Mouse (Mus musculus): ENCODE measurements around the gene Fmr1. TPM values are rescaled to one million over a fixed set of nuclear protein-coding genes. Genes with fewer than 3 reads are reported as not detected.
"Not testable (repeated sequence)": the region's sequence is repeated elsewhere in the genome, so short reads cannot be mapped to it uniquely, and the experiment has no call there.

Fmr1 gene
- polyA plus RNA-seq (2015; fragmentation: Nextera tagmentation; extraction: Ambion mirVana) = 48.5 and 59.3 TPM in 2 replicates

DNA sequence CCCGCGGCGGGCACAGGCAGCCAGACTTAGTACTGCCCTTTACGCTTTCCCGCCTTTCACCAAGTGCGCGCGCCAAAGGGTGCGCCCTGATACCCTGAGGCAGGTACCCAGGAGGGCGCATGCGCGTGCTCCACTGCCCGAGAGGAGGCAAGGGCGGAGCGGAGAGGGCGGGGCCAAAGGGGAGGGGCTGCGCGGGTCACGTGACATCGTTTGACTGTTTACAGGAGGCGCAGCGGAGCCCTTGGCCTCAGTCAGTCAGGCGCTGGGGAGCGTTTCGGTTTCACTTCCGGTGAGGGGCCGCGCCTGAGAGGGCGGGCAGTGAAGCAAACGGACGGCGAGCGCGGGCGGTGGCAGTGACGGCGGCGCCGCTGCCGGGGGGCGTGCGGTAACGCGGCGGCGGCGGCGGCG is at the start of gene Fmr1:
Fmr1 (plus strand) TSS at position 209 of the 408 bp plus-strand sequence.
- WGBS = 16% methylated on average over 46 of the region's 49 CpGs
- peak; percentile 97 for ATAC-seq (ENCODE audit: insufficient number of reproducible peaks, low FRiP score, low TSS enrichment, low read depth)
- no peaks in the 10 kb centered on the region for H3K36me3 ChIP-seq
- no peaks in the 10 kb centered on the region for H3K4me1 ChIP-seq
- peak within 1 kb of the TSS; percentile 91 for H3K27ac ChIP-seq
- H3K9ac ChIP-seq = peak within 1 kb of the TSS; percentile 71
- no peaks in the 10 kb centered on the region for H3K27me3 ChIP-seq
- no peaks in the 10 kb centered on the region for H3K9me3 ChIP-seq
- peak within 1 kb of the TSS; percentile 63 for H3K4me3 ChIP-seq
- peak within 1 kb of the TSS; percentile 49 for H3K4me2 ChIP-seq

DNA sequence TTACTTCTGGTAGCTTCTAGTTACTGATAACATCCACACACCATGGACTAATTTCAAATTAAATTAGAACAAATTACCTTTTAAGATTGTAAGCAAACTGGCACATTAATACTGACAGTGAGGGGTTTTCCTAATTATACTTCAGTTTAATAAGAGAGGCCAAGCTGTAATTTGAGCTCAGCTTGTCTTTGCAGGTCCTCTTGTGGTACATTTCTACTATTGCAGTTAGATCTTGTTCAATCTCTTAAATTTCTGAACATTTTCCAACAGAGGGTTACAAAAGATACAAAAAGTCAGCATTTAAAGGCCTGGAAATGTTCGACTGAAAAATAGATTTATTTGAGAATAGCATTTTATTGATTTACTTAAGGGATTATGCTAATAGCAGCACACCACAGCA is 36.7 kb upstream of the Fmr1 start:
- ATAC-seq (ENCODE audit: insufficient number of reproducible peaks, low FRiP score, low TSS enrichment, low read depth) = no peak
- Histone ChIP-seq H3K4me3 (no peak overlapping the region), H3K27ac (no peak overlapping the region), H3K9ac (no peak overlapping the region), H3K4me2 (no peak overlapping the region), H3K36me3 (no peaks in the 10 kb centered on the region), H3K4me1 (no peaks in the 10 kb centered on the region), H3K27me3 (no peaks in the 10 kb centered on the region), H3K9me3 (no peaks in the 10 kb centered on the region)
- 54% methylated on average over 1 of the region's 1 CpGs for WGBS

DNA sequence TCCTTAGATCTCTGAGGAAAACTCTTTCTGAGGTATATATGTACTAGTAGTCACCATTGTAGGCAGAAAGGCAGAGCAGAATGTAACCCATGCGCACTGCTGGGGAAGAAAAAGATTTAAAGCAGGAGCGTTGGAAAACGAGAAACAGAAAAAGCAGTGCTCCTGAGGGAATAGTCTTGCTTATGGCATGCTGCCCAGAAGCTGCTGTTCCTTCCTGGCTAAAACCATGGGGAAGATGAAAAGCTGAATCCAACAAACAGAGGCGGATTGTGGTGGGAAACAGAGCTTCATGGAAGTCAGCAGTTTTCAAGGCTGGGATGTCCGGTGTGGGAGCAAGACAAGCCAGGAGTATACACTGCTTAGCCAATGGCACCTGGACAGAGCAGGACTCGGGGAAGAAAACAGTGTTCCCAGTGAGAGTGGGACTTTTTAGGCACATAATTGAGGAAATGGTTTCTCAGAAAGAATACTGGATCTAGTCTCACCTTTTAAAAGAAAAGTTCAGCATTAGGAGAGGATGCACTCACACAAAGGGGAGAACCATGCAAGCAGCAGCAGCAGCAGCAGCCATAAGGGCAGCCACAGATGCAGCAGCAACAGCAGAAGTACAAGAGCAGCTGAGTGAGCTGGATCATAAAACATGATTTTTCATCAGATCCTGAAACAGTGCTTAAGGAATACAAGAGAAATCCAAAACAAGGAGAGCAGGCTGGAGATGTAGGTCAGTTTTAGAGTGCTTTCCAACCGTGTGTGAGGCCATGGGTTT is 33.0 kb upstream of the Fmr1 start:
- H3K4me2 ChIP-seq = no peak overlapping the region
- 43% methylated on average over 7 of the region's 7 CpGs for WGBS
- H3K9me3 ChIP-seq = no peaks in the 10 kb centered on the region
- no peaks in the 10 kb centered on the region for H3K4me1 ChIP-seq
- H3K36me3 ChIP-seq = no peaks in the 10 kb centered on the region
- no peaks in the 10 kb centered on the region for H3K27me3 ChIP-seq
- no peak overlapping the region for H3K9ac ChIP-seq
- no peak overlapping the region for H3K4me3 ChIP-seq
- peak overlapping the region; percentile 38 for H3K27ac ChIP-seq
- no peak for ATAC-seq (ENCODE audit: insufficient number of reproducible peaks, low FRiP score, low TSS enrichment, low read depth)

DNA sequence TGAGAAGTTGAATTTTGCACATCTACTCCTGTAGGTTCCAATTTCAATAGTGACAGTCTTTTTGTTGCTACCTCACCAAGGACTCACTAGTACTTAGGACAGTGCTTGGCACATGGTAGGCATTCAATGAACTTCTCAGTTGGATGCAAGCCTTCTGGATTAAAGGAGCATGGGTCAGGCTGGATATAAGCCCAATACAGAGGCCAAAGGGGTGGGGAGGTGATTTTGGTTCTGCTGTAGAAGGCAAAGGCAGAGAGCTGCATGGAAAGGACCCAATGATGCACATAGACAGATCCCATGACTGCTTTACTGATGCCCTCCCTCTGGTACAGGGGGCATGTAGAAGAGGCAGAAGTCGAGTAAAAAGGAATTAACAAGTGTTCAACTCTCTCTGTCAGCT is 833 bp upstream of the Fmr1 start:
- Histone ChIP-seq H3K4me1 (no peaks in the 10 kb centered on the region), H3K36me3 (no peaks in the 10 kb centered on the region), H3K4me2 (peak overlapping the region; percentile 49; the same call in 1 of the 2 replicates), H3K27ac (peak overlapping the region; percentile 80; the same call in 1 of the 2 replicates), H3K4me3 (peak overlapping the region; percentile 63; the same call in 1 of the 2 replicates), H3K27me3 (no peaks in the 10 kb centered on the region), H3K9me3 (no peaks in the 10 kb centered on the region), H3K9ac (no peak overlapping the region)
- no peak for ATAC-seq (ENCODE audit: insufficient number of reproducible peaks, low FRiP score, low TSS enrichment, low read depth)
- 20% methylated on average over 1 of the region's 1 CpGs for WGBS

DNA sequence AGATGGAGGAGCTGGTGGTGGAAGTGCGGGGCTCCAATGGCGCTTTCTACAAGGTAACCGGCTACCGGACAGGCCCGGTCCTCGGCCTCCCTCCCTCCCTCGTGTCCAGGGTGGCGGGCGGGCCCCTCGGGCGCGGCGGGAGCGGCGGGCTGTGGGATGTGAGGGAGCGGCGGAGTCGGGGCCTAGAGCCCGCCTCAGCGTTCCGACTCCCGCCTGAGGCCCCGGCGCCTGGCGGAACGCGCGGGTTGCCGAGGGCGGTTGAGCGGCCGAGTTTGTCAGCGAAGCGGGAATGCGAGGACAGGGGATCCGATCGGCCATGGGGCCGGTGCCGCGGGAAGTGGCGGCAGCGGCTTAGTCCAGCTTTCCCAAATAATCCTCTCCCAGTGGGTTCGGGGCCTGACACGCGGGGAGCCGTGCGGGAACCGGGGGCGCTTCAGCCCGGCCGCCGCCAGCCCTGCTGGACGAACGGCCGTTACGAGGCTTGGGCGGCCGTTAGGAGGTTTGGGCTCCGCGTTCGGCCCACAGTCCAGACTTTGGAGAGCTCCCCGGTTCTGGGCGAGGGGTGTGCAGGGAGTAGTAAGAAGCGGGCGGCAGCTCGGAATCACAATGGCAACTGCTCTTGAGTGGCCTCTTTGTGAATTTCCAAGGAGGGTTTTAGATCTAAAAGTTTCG is 610 bp downstream of the Fmr1 start:
- peak overlapping the region; percentile 71 for H3K9ac ChIP-seq
- H3K27ac ChIP-seq = peak overlapping the region; percentile 91
- ATAC-seq (ENCODE audit: insufficient number of reproducible peaks, low FRiP score, low TSS enrichment, low read depth) = peak; percentile 74
- 24% methylated on average over 54 of the region's 67 CpGs for WGBS
- no peaks in the 10 kb centered on the region for H3K27me3 ChIP-seq
- H3K4me3 ChIP-seq = peak overlapping the region; percentile 63
- no peaks in the 10 kb centered on the region for H3K4me1 ChIP-seq
- H3K9me3 ChIP-seq = no peaks in the 10 kb centered on the region
- H3K36me3 ChIP-seq = no peaks in the 10 kb centered on the region
- H3K4me2 ChIP-seq = peak overlapping the region; percentile 27

DNA sequence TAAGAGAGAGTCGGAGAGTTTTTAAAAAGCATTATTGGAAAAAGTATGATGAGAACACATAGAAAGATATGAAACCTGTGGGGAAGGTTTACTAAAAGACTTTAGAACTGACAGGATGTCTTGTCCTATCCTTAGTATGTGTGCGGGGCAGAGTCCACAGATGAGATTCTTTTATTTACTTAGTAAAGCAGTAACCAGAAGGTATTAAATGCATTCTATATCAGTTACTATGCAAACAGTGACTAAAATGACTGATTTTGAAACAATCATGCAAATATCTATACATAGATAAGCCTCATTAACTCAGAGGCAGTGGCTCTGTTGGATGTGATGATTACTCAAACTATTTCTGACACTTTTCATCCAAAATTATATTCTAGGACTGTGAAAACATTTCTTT is 6.4 kb downstream of the Fmr1 start:
- ATAC-seq (ENCODE audit: insufficient number of reproducible peaks, low FRiP score, low TSS enrichment, low read depth) = no peak
- WGBS = 84% methylated on average over 2 of the region's 2 CpGs
- no peak overlapping the region for H3K4me2 ChIP-seq
- no peaks in the 10 kb centered on the region for H3K27me3 ChIP-seq
- no peaks in the 10 kb centered on the region for H3K4me1 ChIP-seq
- no peak overlapping the region for H3K9ac ChIP-seq
- no peak overlapping the region for H3K27ac ChIP-seq
- no peaks in the 10 kb centered on the region for H3K36me3 ChIP-seq
- H3K9me3 ChIP-seq = no peaks in the 10 kb centered on the region
- no peak overlapping the region for H3K4me3 ChIP-seq

DNA sequence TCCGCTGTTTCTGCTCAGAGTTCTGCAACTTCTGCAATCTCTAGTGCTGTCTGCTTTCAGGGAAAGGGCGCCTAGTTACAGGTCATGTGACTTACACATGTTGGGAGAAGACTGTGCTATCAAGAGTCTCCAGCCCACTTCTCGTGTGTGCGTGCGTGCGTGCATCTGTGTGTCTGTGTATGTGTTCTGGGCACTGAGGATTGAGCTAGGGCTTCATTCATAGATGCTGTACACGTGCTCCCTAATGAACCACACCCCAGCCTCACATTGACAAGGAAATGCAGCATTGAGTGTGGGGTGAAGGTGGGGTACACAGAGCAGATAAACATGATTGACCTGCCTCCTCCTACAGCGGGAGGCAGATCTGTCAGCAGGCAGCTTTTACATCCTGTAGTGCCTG is 13.6 kb downstream of the Fmr1 start:
- H3K9ac ChIP-seq; ATAC-seq (ENCODE audit: insufficient number of reproducible peaks, low FRiP score, low TSS enrichment, low read depth); H3K4me2 ChIP-seq; H3K27me3 ChIP-seq; H3K4me1 ChIP-seq; H3K27ac ChIP-seq; H3K36me3 ChIP-seq; H3K9me3 ChIP-seq; H3K4me3 ChIP-seq: not testable (repeated sequence)
- WGBS = 85% methylated on average over 8 of the region's 8 CpGs

DNA sequence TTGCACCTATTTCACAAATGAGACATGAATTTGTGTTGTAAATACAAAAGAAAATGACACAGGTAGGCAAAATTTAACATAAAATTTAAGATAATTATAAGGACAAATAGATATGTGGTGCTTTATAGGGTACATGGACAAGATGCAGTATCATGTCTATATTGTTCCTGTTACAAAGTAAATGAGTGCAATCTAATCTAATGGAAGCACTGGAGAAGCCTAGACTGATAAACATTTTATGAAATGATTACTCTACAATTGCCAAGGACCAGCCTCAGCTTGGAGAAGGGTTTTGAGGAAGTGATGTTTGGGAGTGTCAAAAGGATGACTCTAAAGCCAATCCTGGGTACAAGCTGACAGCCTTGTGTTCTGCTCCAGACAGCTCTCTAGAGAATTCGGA is 58.6 kb downstream of the Fmr1 start:
- no peaks in the 10 kb centered on the region for H3K27me3 ChIP-seq
- no peak overlapping the region for H3K9ac ChIP-seq
- WGBS = 71% methylated on average over 1 of the region's 1 CpGs
- H3K4me3 ChIP-seq = no peak overlapping the region
- no peak overlapping the region for H3K4me2 ChIP-seq
- no peak for ATAC-seq (ENCODE audit: insufficient number of reproducible peaks, low FRiP score, low TSS enrichment, low read depth)
- no peaks in the 10 kb centered on the region for H3K36me3 ChIP-seq
- no peaks in the 10 kb centered on the region for H3K4me1 ChIP-seq
- no peaks in the 10 kb centered on the region for H3K9me3 ChIP-seq
- no peak overlapping the region for H3K27ac ChIP-seq

DNA sequence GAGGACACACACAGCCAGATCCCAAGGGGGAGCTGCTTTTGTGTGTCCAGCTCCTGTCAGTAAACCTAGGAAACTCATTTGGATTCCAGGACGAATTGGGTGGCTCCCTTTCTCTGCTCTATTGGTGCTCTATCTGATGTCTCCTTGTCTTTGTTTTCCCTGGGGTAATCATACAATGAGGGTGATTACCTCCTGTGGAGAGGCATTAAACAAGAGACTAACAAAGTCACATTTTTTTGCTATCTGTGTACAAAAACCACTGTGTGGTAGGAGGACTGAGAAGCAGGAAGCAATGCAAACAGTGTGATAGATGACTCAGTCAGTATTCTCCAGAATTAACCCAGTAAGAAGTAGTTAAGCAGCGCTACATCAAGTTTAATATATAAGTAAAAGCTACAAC is 61.7 kb downstream of the Fmr1 start:
- Histone ChIP-seq H3K27me3 (no peaks in the 10 kb centered on the region), H3K9me3 (no peaks in the 10 kb centered on the region), H3K27ac (no peak overlapping the region), H3K9ac (no peak overlapping the region), H3K4me2 (no peak overlapping the region), H3K36me3 (no peaks in the 10 kb centered on the region), H3K4me3 (no peak overlapping the region), H3K4me1 (no peaks in the 10 kb centered on the region)
- ATAC-seq (ENCODE audit: insufficient number of reproducible peaks, low FRiP score, low TSS enrichment, low read depth) = no peak
- WGBS = 56% methylated on average over 2 of the region's 2 CpGs

DNA sequence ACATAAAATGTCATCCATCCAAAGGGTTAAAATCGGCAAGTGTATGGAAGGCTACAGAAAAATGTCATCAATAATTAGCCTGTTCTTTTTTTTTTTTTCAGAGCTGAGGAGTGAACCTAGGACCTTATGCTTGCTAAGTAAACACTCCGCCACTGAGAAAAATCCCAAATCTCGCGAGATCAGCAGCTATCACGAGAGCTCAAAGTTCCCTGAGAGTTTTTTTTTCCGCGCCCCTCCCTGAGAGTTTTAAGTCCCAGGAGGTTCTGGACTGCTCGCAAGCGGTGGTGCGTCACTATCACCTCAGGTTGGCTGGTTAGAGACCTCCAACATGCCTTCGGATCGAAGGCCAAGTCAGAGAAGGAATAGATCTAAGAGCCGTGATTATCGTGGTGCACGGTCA is 83.3 kb downstream of the Fmr1 start, which contains the start of gene Fmr1nb:
Fmr1nb (plus strand) TSS at position 234 of the 400 bp plus-strand sequence.
- H3K27me3 ChIP-seq = no peaks in the 10 kb centered on the region
- no peaks in the 10 kb centered on the region for H3K4me1 ChIP-seq
- 87% methylated on average over 15 of the region's 15 CpGs for WGBS
- no peak within 1 kb of the TSS for H3K27ac ChIP-seq
- no peaks in the 10 kb centered on the region for H3K36me3 ChIP-seq
- no peak within 1 kb of the TSS for H3K4me2 ChIP-seq
- H3K9me3 ChIP-seq = no peaks in the 10 kb centered on the region
- ATAC-seq (ENCODE audit: insufficient number of reproducible peaks, low FRiP score, low TSS enrichment, low read depth) = no peak
- no peak within 1 kb of the TSS for H3K4me3 ChIP-seq
- H3K9ac ChIP-seq = no peak within 1 kb of the TSS
